Mouse (Mus musculus): Measurements from ENCODE around the gene Pced1b. TPM values are rescaled to one million over a fixed set of nuclear protein-coding genes. Genes with fewer than 3 reads are reported as not detected.

The Pced1b gene
- polyA plus RNA-seq, 1 experiment: 5.6 TPM

- H3K27ac ChIP-seq (ENCODE audit: insufficient read depth, low read depth, low read length): no peak overlapping the region
- no peaks in the 10 kb centered on the region for H3K4me1 ChIP-seq (ENCODE audit: control insufficient read depth, insufficient read depth, insufficient read length, low read length)
- TF ChIP-seq POLR2A (IDR thresholded peaks at IDR 0.05; ENCODE audit: low read depth, low read length) (no peak), CTCF (IDR thresholded peaks at IDR 0.05; ENCODE audit: extremely low read depth, insufficient read length, insufficient replicate concordance, low read depth, low read length) (no peak)
- no peaks in the 10 kb centered on the region for H3K36me3 ChIP-seq (ENCODE audit: control insufficient read depth, insufficient read depth, low read length)
- H3K4me3 ChIP-seq (ENCODE audit: low read depth, low read length): no peak overlapping the region
- 34% methylated on average over 14 of the region's 14 CpGs for WGBS
- peaks cover 21% of the 10 kb centered on the region for H3K27me3 ChIP-seq (ENCODE audit: control insufficient read depth, insufficient read depth, low read length)
Observed at GRCm38 (mm10) chr15:97246256-97246655, 651 bp upstream of the Pced1b start.

DNA sequence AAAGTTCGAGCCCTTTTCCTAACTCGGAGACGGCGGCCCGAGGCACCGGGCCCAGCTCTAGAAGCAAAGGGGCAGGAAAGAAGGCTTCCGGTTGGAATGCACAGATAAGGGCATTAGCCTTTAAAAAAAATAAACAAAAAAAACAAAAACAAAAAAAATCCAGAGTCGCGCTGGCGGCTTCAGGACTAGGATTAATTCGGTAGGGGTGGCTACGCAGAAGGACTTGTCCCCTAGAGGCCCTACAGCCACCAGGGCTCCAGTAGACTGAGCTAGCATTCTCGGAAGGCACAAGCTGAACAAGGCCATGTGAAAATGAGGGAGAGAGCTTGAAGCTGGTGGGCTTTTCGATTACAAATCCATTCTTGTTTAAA lies 869 bp downstream of the Pced1b start:
- Histone ChIP-seq H3K36me3 (ENCODE audit: control insufficient read depth, insufficient read depth, low read length) (no peaks in the 10 kb centered on the region), H3K4me1 (ENCODE audit: control insufficient read depth, insufficient read depth, insufficient read length, low read length) (no peaks in the 10 kb centered on the region), H3K27me3 (ENCODE audit: control insufficient read depth, insufficient read depth, low read length) (peaks cover 21% of the 10 kb centered on the region), H3K4me3 (ENCODE audit: low read depth, low read length) (peak overlapping the region; percentile 81), H3K27ac (ENCODE audit: insufficient read depth, low read depth, low read length) (peak overlapping the region; percentile 53; the same call in 1 of the 2 replicates)
- WGBS: 5% methylated on average over 14 of the region's 14 CpGs
- TF ChIP-seq CTCF (IDR thresholded peaks at IDR 0.05; ENCODE audit: extremely low read depth, insufficient read length, insufficient replicate concordance, low read depth, low read length) (no peak), POLR2A (IDR thresholded peaks at IDR 0.05; ENCODE audit: low read depth, low read length) (no peak)

GRCm38 (mm10) chr15:97248296-97248695 lies 1.4 kb downstream of the Pced1b start:
- Histone ChIP-seq H3K4me3 (ENCODE audit: low read depth, low read length) (peak overlapping the region; percentile 39), H3K27ac (ENCODE audit: insufficient read depth, low read depth, low read length) (peak overlapping the region; percentile 53; the same call in 1 of the 2 replicates)
- 13% methylated on average over 8 of the region's 8 CpGs for WGBS

GRCm38 (mm10) chr15:97249322-97249721 lies 2.4 kb downstream of the Pced1b start:
- Histone ChIP-seq H3K27me3 (ENCODE audit: control insufficient read depth, insufficient read depth, low read length) (peaks cover 21% of the 10 kb centered on the region), H3K27ac (ENCODE audit: insufficient read depth, low read depth, low read length) (no peak overlapping the region), H3K4me1 (ENCODE audit: control insufficient read depth, insufficient read depth, insufficient read length, low read length) (no peaks in the 10 kb centered on the region), H3K4me3 (ENCODE audit: low read depth, low read length) (no peak overlapping the region), H3K36me3 (ENCODE audit: control insufficient read depth, insufficient read depth, low read length) (no peaks in the 10 kb centered on the region)
- 96% methylated on average over 10 of the region's 10 CpGs for WGBS
- TF ChIP-seq POLR2A (IDR thresholded peaks at IDR 0.05; ENCODE audit: low read depth, low read length) (no peak), CTCF (IDR thresholded peaks at IDR 0.05; ENCODE audit: extremely low read depth, insufficient read length, insufficient replicate concordance, low read depth, low read length) (no peak)

More at GRCm38 (mm10) chr15:97248296-97248695, 1.4 kb downstream of the Pced1b start:
- no peaks in the 10 kb centered on the region for H3K4me1 ChIP-seq (ENCODE audit: control insufficient read depth, insufficient read depth, insufficient read length, low read length)
- TF ChIP-seq CTCF (IDR thresholded peaks at IDR 0.05; ENCODE audit: extremely low read depth, insufficient read length, insufficient replicate concordance, low read depth, low read length) (no peak), POLR2A (IDR thresholded peaks at IDR 0.05; ENCODE audit: low read depth, low read length) (no peak)
- no peaks in the 10 kb centered on the region for H3K36me3 ChIP-seq (ENCODE audit: control insufficient read depth, insufficient read depth, low read length)
- peaks cover 21% of the 10 kb centered on the region for H3K27me3 ChIP-seq (ENCODE audit: control insufficient read depth, insufficient read depth, low read length)

GRCm38 (mm10) chr15:97252493-97253034 lies 5.7 kb downstream of the Pced1b start:
- Histone ChIP-seq H3K27ac (ENCODE audit: insufficient read depth, low read depth, low read length) (no peak overlapping the region), H3K4me1 (ENCODE audit: control insufficient read depth, insufficient read depth, insufficient read length, low read length) (no peaks in the 10 kb centered on the region), H3K36me3 (ENCODE audit: control insufficient read depth, insufficient read depth, low read length) (no peaks in the 10 kb centered on the region), H3K27me3 (ENCODE audit: control insufficient read depth, insufficient read depth, low read length) (peaks cover 3% of the 10 kb centered on the region), H3K4me3 (ENCODE audit: low read depth, low read length) (no peak overlapping the region)
- 75% methylated on average over 8 of the region's 8 CpGs for WGBS
- TF ChIP-seq POLR2A (IDR thresholded peaks at IDR 0.05; ENCODE audit: low read depth, low read length): no peak
- no peak for TF ChIP-seq CTCF (IDR thresholded peaks at IDR 0.05; ENCODE audit: extremely low read depth, insufficient read length, insufficient replicate concordance, low read depth, low read length)

DNA sequence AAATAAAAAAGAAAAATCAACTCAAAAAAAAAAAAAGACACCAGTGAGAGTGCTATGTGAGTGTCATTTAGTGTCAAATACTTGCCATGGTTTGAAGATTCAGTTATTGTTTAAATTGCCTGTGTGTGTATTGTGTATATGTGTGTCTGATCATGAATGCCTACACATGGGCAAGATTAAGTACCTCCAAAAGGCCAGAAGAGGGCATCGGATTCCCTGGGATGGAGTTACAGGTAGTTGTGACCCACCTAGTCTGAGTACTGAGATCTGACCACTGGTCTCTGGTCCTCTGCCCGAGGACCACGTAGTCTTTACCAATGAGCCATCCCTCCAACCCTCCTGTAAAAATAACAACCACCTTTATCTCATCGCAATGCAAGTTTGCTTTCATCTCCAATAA lies 7.5 kb downstream of the Pced1b start:
- H3K36me3 ChIP-seq (ENCODE audit: control insufficient read depth, insufficient read depth, low read length): no peaks in the 10 kb centered on the region
- 94% methylated on average over 4 of the region's 4 CpGs for WGBS
- H3K4me1 ChIP-seq (ENCODE audit: control insufficient read depth, insufficient read depth, insufficient read length, low read length): no peaks in the 10 kb centered on the region
- H3K4me3 ChIP-seq (ENCODE audit: low read depth, low read length): no peak overlapping the region
- H3K27ac ChIP-seq (ENCODE audit: insufficient read depth, low read depth, low read length): no peak overlapping the region
- TF ChIP-seq POLR2A (IDR thresholded peaks at IDR 0.05; ENCODE audit: low read depth, low read length): no peak
- TF ChIP-seq CTCF (IDR thresholded peaks at IDR 0.05; ENCODE audit: extremely low read depth, insufficient read length, insufficient replicate concordance, low read depth, low read length): no peak
- no peaks in the 10 kb centered on the region for H3K27me3 ChIP-seq (ENCODE audit: control insufficient read depth, insufficient read depth, low read length)

DNA sequence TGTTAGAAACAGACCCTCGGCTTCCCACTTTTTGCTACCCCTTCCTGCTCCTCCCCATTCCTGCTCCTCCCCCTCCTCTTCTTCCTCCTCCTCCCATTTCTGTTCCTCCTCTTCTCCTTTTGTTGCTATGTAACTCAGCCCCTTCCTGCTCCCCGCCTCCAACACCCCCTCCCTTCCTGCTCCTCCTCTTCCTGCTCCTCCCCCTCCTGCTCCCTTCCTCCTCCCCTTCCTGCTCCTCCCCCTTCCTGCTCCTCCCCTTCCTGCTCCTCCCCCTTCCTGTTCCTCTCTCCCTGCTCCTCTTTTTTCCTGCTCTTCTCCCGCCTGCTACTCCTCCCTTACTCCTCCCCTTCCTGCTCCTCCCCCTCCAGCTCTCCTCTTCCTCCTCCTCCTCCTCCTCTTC lies 8.9 kb downstream of the Pced1b start:
- Histone ChIP-seq H3K36me3 (ENCODE audit: control insufficient read depth, insufficient read depth, low read length) (no peaks in the 10 kb centered on the region), H3K27me3 (ENCODE audit: control insufficient read depth, insufficient read depth, low read length) (no peaks in the 10 kb centered on the region), H3K4me1 (ENCODE audit: control insufficient read depth, insufficient read depth, insufficient read length, low read length) (no peaks in the 10 kb centered on the region), H3K4me3 (ENCODE audit: low read depth, low read length) (no peak overlapping the region), H3K27ac (ENCODE audit: insufficient read depth, low read depth, low read length) (no peak overlapping the region)
- 84% methylated on average over 3 of the region's 3 CpGs for WGBS
- TF ChIP-seq POLR2A (IDR thresholded peaks at IDR 0.05; ENCODE audit: low read depth, low read length) (no peak), CTCF (IDR thresholded peaks at IDR 0.05; ENCODE audit: extremely low read depth, insufficient read length, insufficient replicate concordance, low read depth, low read length) (no peak)

Measured in small intestine, adult 2 months (tissue).